Mouse (Mus musculus) liver, adult 2 months (tissue): ENCODE measurements around the gene Bag6.

Experiments used
- CTCF ChIP-seq: fragments of 200-500 bp; IDR thresholded peaks from 2 replicates; pipeline ENCODE4 v1.5.1; 2011; ENCODE audit warnings: low read depth, low read length, control low read depth
- POLR2A ChIP-seq: fragments of 200-500 bp; IDR thresholded peaks from 2 replicates; pipeline ENCODE4 v1.6.1; 2011; ENCODE audit warnings: low read length, control low read depth; ENCODE audit not compliant: insufficient read depth; ENCODE audit errors: extremely low read depth

DNA sequence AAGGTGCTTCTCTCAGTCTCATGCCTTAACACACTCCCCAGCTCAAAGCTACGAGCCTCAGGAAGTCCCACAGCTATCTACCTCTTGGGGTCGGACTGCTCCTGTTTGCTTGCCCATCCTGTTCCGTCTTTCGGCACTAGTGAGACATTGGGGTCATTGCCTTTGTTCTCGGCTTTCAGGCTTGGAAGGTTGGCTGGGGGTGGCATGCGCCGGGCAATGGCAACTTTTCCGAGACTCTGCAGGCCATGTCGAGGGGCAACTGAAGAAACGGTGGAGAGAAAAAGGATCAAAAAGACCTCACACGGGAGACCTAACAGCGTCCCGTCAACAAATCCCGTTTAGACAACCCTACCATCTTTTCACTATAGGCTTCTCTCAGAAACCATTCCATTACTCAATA lies 27.1 kb downstream of the Bag6 start:
- TF ChIP-seq CTCF (no peak), POLR2A (no peak)
